Comparison of ENCODE assay signal across 1 mouse cellular context in the genomic region with DNA sequence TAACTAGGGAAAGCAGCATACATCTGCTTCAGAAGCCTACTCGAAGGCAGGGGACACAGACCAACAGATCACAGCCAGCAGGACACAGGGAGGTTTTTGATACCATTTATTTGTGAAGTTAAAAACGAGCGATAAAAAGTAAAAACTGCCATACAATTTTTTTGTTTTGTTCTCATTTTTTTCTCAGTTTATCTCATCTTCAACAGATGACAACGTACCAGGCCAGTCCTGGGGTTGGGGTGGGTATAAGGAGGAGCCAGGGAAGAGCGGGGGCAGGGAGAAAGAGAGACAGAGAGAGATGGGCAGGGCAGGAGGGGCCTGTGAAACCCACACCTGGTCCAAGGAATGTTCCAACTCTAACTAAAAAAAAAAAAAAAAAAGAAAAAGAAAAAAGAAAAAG.
TF ChIP-seq lines count a peak whose summit lies in the region.

No protein-coding gene starts in this region.

TF ChIP-seq in MEL, 35 proteins besides CTCF, POLR2A, EP300 and RAD21:
- TF ChIP-seq ELF1 (IDR thresholded peaks at IDR 0.05; ENCODE audit: low read depth, low read length), result no peak
- TF ChIP-seq GATA1 (IDR thresholded peaks at IDR 0.05; ENCODE audit: low read depth, low read length), result no peak
- TF ChIP-seq ETS1 (IDR thresholded peaks at IDR 0.05; ENCODE audit: low read depth, low read length), result peak; percentile 51; the same call in 1 of the 2 replicates
- no peak for TF ChIP-seq MYB (IDR thresholded peaks at IDR 0.05; ENCODE audit: low read depth, low read length)
- TF ChIP-seq TCF12 (IDR thresholded peaks at IDR 0.05; ENCODE audit: low read depth, low read length), result peak; percentile 37; the same call in 1 of the 2 replicates
- no peak for TF ChIP-seq POLR2AphosphoS5 (IDR thresholded peaks at IDR 0.05; ENCODE audit: borderline replicate concordance, low read depth, low read length)
- TF ChIP-seq MAX (IDR thresholded peaks at IDR 0.05; ENCODE audit: low read length), result no peak
- peak; percentile 84 for TF ChIP-seq ZNF384 (IDR thresholded peaks at IDR 0.05; ENCODE audit: low read depth, low read length)
- no peak for TF ChIP-seq USF1 (IDR thresholded peaks at IDR 0.05; ENCODE audit: low read depth, low read length)
- TF ChIP-seq ZC3H11A (IDR thresholded peaks at IDR 0.05; ENCODE audit: low read depth, low read length), result no peak
- no peak for TF ChIP-seq MXI1 (IDR thresholded peaks at IDR 0.05; ENCODE audit: low read depth, low read length)
- TF ChIP-seq KAT2A (conservative IDR thresholded peaks at IDR 0.05; ENCODE audit: low read depth, low read length), result no peak
- TF ChIP-seq E2F4 (IDR thresholded peaks at IDR 0.05; ENCODE audit: borderline replicate concordance, low read depth, low read length), result no peak
- TF ChIP-seq GABPA (IDR thresholded peaks at IDR 0.05; ENCODE audit: low read depth, low read length), result no peak
- TF ChIP-seq BHLHE40 (IDR thresholded peaks at IDR 0.05; ENCODE audit: borderline replicate concordance, low read depth, low read length), result no peak
